Mouse (Mus musculus): ENCODE measurements around the gene Pygb. TPM values are rescaled to one million over a fixed set of nuclear protein-coding genes. Genes with fewer than 3 reads are reported as not detected.

Pygb gene
- total and polyA plus RNA-seq, 2 experiments from 2014 or later = 102 to 174 TPM

DNA sequence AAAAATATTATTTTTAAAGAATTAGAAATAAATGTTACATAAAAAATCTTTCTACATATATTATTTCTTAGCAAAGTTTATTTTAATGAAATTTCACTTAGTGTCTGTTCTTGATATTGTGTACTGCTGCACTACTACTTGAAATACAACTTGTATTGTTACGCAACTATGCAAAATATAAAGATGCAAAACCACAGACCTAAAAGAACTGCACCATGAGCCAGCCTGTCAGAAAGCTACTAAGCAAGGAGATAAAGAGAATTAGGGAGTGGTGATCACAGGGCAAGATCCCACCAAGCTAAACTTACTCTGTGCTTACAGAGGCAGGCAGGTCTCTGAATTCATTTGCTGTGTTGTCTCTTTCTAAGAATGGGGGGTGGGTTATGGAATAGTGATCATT, 88.7 kb downstream of the Pygb start:
- 98% methylated on average over 1 of the region's 1 CpGs for WGBS

DNA sequence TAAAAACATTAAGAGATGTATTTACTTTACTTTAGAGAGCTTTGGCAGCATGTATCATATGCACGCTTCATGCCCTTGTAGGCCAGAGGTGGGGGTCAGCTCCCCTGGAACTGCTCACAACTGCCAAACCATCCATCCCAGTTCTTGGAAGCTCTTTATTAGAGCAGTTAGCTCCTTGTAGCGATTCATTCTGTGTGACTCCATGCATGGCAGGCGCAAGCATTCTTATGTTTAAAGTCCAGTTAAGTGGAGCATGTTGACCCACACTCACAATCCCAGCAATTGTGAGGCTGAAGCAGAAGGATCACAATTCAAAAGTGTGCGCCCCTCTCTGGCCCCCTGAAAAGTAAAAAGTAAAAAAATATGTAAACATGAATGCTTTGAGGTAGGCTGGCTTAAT, 91.0 kb downstream of the Pygb start:
- WGBS = 82% methylated on average over 4 of the region's 4 CpGs
- Histone ChIP-seq H3K36me3 (ENCODE audit: insufficient read depth) (no peaks in the 10 kb centered on the region), H3K4me2 (ENCODE audit: low read depth) (no peak overlapping the region), H3K4me1 (ENCODE audit: insufficient read depth) (no peaks in the 10 kb centered on the region), H3K4me3 (ENCODE audit: low read depth, low read length) (no peak overlapping the region), H3K9me3 (ENCODE audit: low read length) (no peaks in the 10 kb centered on the region), H3K9ac (no peak overlapping the region), H3K27ac (ENCODE audit: low read depth, low read length) (no peak overlapping the region), H3K27me3 (ENCODE audit: insufficient read depth, low read length) (no peaks in the 10 kb centered on the region)
- DNase-seq (no peak), ATAC-seq (no peak)
- no peak for TF ChIP-seq CTCF (IDR thresholded peaks at IDR 0.05; ENCODE audit: low read depth)

More for the DNA sequence above, 88.7 kb downstream of the Pygb start:
- Histone ChIP-seq H3K27ac (ENCODE audit: low read depth, low read length) (no peak overlapping the region), H3K4me1 (ENCODE audit: insufficient read depth) (no peaks in the 10 kb centered on the region), H3K9ac (no peak overlapping the region), H3K4me3 (ENCODE audit: low read depth, low read length) (no peak overlapping the region), H3K9me3 (ENCODE audit: low read length) (no peaks in the 10 kb centered on the region), H3K36me3 (ENCODE audit: insufficient read depth) (no peaks in the 10 kb centered on the region), H3K27me3 (ENCODE audit: insufficient read depth, low read length) (no peaks in the 10 kb centered on the region), H3K4me2 (ENCODE audit: low read depth) (no peak overlapping the region)
- DNase-seq (no peak), ATAC-seq (no peak)
- no peak for TF ChIP-seq CTCF (IDR thresholded peaks at IDR 0.05; ENCODE audit: low read depth)

Other genes starting within 250 kb of the Pygb start
- not detected in 2 replicates for gene Cst7, start 216.3 kb upstream of the Pygb start, total RNA-seq (2014; rRNA removed)
- gene Cst7, start 216.3 kb upstream of the Pygb start, polyA plus RNA-seq (2015; fragmentation: Nextera tagmentation; extraction: Ambion mirVana) = 0.29 and 0.31 TPM in 2 replicates
- gene Apmap, start 178.2 kb upstream of the Pygb start, total RNA-seq (2014; rRNA removed) = 40.9 and 43.0 TPM in 2 replicates
- gene Apmap, start 178.2 kb upstream of the Pygb start, polyA plus RNA-seq (2015; fragmentation: Nextera tagmentation; extraction: Ambion mirVana) = 53.5 and 56.1 TPM in 2 replicates
- 16.9 and 17.8 TPM in 2 replicates for gene Acss1, start 118.2 kb upstream of the Pygb start, total RNA-seq (2014; rRNA removed)
- gene Acss1, start 118.2 kb upstream of the Pygb start, polyA plus RNA-seq (2015; fragmentation: Nextera tagmentation; extraction: Ambion mirVana) = 8.2 and 14.1 TPM in 2 replicates
- gene Vsx1, start 97.4 kb upstream of the Pygb start, total RNA-seq (2014; rRNA removed) = not detected in 2 replicates
- 0.06 and 0.13 TPM in 2 replicates for gene Vsx1, start 97.4 kb upstream of the Pygb start, polyA plus RNA-seq (2015; fragmentation: Nextera tagmentation; extraction: Ambion mirVana)
- 74.3 and 93.6 TPM in 2 replicates for gene Entpd6, start 37.7 kb upstream of the Pygb start, total RNA-seq (2014; rRNA removed)
- 57.7 and 76.0 TPM in 2 replicates for gene Entpd6, start 37.7 kb upstream of the Pygb start, polyA plus RNA-seq (2015; fragmentation: Nextera tagmentation; extraction: Ambion mirVana)
- gene Abhd12, start 118.0 kb downstream of the Pygb start, total RNA-seq (2014; rRNA removed) = 146 and 152 TPM in 2 replicates
- gene Abhd12, start 118.0 kb downstream of the Pygb start, polyA plus RNA-seq (2015; fragmentation: Nextera tagmentation; extraction: Ambion mirVana) = 149 and 150 TPM in 2 replicates
- 11.2 and 12.8 TPM in 2 replicates for gene Gins1, start 118.7 kb downstream of the Pygb start, total RNA-seq (2014; rRNA removed)
- gene Gins1, start 118.7 kb downstream of the Pygb start, polyA plus RNA-seq (2015; fragmentation: Nextera tagmentation; extraction: Ambion mirVana) = 15.5 and 17.5 TPM in 2 replicates

Data from forebrain, postnatal 0 days (tissue).